Mouse (Mus musculus) c-Kit-negative CD71-positive TER-119-positive erythroid progenitor cells, embryonic 14.5 days (primary cell): ENCODE results near the gene Tm7sf3.

Experiments
- DNase-seq: peaks from one replicate; pipeline ENCODE4 v3.0.0-alpha.2; 2013; ENCODE audit warnings: low read depth, low spot score

The Tm7sf3 gene

DNA sequence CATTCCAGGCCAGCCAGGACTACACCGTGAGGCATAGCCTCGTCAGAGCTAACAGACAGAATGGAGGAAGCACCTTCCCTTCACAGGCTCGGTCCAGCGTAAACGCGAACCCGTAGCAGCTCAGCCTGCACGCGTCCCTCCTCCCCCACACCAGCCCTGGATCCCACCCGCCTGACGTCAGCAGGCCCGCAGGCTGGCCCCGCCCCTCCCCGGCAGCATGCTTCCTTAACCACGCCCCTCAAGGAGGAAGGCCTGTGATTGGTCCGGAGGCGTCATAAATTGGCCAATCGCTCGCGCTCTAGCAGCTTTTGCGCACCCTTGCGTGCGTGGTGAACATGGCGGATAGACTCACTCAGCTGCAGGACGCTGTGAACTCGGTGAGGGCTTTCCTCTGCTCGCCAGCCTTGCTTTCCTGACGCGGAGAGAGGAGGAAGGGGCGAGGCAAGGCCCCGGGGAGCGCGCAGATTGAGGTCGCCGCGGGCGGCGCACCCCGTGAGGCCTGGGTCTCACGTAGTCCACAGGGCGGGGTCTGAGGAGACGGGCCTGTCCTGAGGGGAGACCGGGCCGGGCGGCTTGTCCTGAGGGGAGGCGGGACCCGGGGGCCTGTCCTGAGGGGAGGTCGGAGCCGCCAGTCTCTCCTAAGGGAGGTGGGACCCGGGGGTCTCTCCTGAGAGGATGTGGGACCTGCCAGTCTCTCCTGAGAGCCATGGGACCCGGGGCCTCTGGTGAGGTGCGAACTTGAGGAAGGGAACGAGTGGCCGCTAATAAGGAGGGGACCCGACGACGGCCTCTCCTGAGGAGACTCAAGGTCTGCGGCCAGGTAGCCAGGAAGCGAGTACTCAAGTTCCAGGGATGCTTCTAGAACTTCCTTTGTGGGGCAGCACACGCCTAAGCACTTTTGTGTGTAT lies at the start of gene Tm7sf3, which contains the start of gene Med21:
Tm7sf3 (minus strand) TSS at position 549 of the 908 bp plus-strand sequence.
Med21 (plus strand) TSS at position 272 of the 908 bp plus-strand sequence.
- peak; percentile 96 for DNase-seq

DNA sequence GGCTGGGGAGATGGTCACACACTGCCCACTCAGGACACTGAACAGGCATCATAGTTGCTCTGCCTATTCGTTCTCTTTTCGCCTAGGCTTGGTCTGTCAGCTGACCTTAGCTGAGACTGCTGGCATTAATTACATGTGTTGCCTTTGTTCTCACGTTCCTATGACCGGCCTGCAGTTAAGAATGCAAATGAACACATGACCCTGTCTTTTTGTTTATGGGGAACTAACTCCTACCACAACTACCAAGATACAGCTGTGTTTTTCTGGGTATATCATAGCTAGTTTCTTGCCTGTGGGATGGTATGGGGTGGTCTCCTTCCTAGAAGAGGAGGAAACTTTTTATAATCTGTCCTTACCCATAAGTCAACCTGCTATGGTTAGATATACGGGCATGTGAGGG lies 46.2 kb upstream of the Tm7sf3 start:
- DNase-seq = no peak

DNA sequence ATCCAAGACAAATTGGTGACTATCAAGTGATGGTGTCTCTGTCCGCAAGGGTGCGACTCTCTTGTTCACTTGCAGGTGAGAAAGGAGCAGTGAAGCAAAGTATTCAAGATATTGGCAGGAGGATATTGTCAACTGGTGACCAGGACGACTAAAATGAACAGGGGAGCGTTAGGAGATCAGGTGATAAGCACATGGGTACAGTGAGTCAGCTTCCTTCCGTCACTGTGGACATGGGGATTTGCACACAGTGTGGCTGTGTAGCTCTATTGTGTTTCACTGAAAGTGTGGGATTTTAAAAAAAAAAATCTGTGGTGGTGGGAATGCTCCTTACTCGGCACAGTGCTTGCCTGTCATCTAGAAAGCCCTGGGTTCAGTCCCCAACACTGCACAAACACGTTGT lies 45.4 kb upstream of the Tm7sf3 start:
- DNase-seq = no peak

DNA sequence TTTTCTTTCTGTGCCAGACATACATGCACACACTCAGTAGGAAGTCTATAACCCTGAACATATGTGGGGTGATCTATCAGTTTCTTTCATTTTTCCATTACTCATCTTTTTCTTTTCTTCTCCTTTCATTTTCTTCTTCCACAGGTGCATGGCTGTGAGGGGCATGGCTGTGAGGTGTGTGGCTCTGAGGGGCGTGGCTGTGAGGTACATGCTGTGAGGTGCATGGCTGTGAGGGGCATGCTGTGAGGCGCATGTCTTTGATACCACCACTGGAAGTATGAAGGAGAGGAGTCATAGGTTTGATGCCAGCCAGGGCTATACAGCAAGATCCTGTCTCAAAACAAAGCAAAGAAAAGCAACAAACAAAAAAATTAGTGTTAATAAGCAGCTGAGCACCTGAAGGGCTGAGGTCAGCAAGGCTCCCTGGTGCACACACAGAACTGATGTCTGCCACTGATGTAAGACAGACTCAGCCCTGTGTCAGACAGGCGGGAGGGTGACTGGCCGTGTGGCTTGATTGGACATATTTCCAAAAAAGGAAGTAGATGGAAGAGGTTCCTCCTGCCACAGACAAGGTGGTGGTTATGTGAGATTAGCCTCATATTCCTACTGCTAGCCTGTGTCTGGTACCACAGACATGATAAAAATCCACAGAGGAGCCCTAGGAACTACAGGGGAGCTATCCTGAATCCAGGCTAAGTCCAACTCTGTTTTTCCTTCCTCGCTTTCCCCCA lies 44.0 kb upstream of the Tm7sf3 start:
- no peak for DNase-seq

DNA sequence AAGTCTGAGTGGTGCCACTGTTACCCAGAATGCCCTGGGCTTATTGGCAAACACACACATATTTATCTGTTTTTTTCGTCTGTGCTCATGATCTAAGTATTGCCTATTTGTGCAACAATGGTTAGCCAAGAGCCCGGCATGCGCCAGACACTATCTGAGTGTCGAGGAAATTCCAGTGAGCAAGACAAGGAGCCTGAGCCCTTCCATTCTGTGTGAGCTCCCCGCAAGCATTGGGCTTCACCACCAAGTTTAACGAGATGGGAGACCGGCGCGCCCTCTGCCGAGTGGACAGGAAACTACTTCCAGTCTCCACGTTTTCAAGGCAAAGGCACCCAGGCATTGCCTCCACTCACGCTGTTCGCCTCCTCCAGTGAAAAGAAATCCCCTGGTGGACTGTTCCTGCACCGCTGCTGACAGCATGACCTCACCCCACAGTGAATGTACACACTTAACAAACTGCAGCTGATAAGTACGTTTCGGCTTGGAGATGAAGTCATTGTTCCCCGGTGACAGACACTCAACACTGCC lies 43.2 kb upstream of the Tm7sf3 start:
- DNase-seq = no peak

DNA sequence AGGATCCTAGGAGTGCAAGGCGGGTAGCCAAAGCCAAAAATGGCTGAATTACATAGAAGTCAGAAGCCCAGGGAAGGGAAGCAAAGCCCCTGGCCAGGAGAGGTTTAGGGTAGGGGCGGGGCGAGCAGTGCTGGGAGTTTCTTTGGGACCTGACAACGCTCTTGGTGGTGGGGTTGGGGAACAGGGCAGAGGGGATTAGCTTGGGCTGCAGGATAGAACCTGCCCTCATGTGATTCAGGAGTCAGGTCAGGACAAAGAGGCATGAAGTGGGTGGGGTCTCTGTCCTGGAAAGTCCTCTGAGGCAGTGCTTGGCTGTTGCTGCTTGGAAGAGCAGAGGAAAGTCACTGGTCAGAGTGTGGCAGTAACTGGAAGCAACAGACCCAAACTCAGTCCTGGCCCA lies 41.3 kb upstream of the Tm7sf3 start:
- no peak for DNase-seq

DNA sequence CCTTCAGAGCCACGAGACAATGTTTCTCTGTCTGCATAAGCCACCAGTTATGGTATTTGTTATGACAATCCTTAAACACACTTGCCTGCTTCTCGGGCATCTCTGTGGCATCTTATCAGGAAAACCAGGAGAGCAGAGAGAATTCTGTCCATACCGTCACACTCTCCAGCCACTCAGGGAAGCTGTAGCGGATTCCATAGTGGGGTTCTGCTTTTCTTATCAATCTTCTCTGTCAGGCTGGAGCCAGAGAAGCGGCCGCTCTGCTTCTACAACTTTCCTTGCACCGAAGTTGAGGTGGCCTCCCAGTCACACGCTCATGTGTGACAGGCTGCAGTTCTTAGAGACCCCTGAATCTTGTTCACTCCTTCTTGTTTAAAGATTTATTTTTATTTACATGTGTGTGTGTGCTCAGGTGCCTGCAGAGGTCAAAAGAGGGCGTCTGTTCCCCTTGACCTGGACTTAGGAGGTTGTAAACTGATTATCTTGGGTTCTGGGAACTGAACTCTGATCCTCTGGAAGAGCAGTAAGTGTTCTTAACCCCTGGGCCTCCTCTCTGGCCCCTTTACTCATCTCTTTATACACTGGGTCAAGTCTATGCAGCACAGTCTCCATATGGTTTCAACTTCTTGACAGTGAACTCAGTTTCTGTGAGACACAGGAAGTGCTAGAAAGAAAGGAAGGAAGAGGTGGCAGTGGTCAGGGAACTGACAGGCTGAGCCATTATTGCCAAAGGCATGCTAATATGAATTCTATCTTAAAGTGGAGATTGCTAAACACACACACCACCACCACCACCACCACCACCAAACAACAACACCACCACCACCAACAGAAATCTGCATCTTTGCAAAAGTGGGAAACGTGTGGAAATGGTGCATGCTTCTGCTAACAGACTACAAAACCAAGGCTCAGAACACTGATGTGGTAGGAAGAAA lies 35.8 kb upstream of the Tm7sf3 start:
- DNase-seq = no peak

DNA sequence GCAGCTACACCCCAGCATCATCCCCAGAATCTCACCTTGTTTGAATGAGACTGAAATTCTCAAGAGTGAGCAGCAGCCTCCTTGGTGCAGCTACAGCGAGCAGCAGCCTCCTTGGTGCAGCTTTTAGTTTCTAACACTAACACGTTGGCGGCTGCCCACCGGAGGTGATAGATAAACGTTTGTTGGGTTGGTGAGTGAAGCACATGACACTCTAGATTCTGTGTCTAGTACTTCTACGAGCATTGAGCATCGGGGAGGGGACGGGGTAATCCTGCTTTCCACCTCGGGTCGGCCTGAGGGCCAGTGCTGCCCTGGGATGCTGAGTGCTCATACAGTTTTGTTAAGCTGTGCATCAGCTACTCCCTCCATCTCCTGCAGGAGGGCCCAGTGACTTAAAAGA lies 34.3 kb upstream of the Tm7sf3 start:
- no peak for DNase-seq

DNA sequence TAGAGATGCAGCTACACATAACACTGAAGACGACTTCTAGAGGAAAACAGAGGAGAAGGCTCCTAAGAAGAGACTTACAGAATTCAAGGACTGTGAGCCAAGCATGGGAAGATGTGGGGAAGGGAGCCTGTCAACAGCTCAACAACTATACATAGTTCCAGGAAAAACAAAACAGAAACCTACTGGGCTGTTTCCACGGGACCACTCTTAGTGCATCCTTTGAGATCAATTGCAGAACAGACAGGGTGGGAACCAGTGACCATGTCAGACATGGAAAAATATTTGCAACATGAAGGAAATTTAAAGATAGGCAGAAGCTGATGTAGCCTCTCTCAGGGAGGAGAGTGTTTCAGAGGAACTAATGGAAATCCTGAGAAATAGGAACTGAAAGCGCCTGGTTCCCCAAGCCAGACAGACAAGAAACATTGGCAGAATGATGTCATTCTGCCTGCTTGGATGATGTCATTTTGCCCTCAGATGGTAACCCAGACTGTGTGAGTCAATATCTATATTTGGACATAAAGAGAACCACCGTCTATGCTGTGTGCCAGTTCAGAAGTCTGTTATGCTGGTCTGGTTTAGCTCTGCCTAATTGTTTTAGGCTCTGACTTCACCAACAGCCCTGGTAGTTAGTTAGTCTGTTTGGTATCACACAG lies 32.4 kb upstream of the Tm7sf3 start:
- no peak for DNase-seq

DNA sequence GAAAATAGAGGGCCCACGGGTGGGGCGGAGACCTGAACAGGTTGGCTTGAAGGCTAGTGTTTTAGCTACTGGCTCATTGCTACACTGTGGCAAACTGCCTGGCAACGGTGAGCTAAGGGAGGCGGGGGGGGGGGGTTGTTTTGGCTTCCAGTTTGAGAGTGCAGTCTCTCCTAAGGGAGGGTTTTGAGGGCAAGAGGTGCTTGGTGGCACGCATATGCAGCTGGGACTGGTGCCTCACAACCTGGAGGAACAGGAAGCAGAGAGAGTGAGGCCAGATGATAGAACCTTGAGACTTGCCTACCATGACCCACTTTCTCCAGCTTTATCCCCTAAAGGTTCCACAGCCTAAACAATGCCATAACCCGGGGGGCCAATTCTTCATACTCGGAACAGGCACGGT lies 31.8 kb upstream of the Tm7sf3 start:
- DNase-seq = no peak

DNA sequence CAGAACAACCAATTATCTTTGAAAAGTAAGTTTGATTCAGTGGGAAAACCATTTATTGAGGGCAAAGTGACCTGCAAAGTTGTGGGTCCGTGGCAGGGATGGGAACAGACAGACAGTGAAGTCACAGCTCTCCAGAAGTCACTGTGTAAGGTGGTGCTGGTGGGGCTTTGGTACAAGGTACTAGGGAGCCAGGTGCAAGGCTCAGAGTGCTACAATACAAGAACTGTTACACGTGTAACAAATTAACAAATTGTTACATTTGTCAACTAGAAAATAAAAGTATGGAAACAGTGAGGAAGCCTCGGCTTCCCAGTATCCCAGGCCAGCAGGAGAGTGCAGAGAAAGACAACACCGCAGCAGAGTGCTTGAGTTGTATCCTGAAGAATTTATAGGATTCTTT lies 31.1 kb upstream of the Tm7sf3 start:
- no peak for DNase-seq

DNA sequence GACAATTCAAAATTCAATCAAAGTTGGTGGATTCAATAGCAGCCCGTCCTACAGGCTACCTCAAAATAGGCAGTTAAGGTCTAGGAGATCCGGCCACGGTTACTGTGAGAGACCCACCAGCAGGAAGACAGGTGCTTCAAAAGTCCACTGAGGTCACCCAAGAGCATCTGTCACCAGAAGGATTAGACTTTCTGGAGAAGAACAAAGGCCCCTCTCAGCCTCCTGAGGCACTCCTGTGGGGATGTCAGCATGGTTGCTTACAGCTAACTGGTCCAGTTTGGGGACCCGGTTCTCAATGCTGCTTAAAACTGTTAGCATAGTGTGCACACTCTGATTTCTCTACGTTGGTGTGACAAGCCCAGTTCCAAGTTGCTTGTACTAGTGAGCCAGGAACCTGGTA lies 29.5 kb upstream of the Tm7sf3 start:
- DNase-seq = no peak

DNA sequence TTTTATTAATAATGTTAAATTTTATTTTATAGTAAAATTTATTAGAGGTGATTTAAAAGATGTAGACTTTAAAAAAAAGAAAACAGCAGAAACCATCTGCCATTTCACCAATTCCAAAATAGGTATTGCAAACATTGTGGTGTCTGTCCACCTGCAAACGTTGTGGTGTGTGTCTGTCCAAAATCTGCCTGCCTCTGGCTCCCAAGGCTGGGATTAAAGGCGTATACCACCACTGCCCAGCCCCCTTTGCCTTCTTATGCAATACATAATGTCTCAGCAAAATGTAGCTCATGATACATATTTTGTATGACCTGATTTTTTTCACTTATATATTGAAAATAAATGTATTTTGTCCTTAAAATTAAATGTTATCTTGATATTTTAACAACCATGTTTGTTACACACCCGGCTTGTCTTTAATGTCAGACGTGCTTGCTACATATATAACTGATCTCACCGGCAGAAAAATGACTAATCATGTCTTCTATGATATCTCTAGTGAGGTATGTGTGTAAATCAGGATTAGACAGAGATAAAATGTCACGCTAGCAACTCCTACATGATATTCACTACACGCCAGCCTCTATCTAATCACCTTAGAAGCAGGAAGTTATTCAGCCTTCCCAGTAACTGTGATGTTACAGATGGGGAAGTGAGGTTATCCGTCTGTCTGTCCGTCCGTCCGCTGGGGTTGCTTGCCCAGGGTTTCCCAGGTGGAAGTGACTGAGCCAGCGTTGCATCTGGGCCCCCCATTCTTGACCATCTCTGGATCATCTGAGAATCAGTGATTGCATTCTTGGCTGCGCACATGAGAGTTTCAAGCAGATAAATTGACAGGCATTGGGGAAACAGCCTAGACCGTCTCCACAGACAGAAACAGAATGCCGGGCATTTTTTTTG lies 28.6 kb upstream of the Tm7sf3 start:
- no peak for DNase-seq

DNA sequence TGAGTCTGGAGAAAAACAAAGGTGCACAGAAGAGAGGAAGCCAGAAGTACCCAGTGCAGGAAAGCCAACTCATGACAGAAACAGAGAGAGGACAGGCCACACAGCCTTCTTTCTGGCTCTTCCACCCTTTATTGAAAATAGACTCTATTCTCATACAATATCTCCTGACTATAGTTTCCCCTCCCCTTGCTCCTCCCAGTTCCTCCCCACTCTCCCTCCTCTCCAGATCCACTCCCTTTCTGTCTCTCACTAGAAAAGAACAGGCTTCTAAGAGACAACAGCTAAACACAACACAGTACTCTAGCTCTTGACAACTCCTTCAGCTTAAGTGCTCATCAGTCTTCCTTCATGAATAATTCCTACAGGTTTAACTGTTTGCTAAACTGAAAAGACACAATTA lies 26.0 kb upstream of the Tm7sf3 start:
- no peak for DNase-seq

DNA sequence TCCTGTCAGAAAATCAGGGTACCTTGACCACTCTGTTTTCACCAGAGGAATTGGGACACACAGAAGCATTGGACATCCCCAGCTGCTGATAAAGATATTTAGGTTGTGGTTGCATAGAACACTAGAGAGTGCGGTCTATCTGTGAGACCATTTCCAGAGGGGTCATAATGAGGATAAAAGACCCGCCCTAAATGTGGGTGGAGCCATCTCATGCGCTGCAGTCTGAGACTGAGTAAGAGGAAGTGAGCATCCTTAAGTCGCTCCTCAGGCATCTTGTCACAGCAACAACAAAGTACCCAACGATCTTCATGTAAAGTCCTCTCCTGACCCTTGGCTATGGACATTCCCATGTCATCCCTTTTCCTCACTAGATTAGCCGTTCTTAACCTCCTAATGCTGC lies 24.2 kb upstream of the Tm7sf3 start:
- DNase-seq = no peak

DNA sequence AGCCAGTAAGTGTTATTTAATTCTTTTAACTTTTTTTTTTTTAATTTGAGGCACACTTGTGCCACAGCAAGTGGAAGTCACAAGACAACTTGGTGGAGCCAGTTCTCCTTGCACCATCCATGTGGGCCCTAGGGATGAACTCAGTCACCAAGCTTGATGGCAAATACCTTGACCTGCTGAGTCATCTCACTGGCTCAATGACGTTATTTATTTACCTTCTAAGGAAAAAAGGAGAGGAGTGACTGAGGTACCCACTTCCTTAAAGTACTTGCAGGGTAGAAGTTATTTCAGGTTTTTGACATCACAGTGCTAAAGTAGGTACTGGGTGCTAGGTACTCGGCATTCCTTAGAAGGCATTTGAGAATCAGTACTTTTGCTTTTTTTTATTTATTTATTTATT lies 22.8 kb upstream of the Tm7sf3 start:
- DNase-seq = no peak

DNA sequence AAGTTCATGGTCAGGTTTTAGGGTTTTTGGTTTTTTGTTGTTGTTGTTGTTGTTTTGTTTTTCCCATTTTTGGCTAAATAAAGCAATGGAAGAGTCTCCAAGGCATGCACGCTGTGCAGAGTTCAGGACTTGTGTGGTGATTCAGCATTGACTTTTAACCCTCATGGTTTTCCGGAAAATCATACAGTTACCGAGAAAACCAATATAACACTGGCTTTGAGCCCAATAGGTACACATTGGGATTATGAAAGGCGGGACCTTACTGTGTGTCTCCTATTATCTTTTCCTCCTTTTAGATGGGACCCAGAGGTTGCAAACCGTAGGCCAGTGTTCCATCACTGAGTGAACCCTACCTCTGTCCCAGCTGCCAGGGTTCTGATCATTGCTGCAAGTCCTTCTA lies 22.3 kb upstream of the Tm7sf3 start:
- no peak for DNase-seq

DNA sequence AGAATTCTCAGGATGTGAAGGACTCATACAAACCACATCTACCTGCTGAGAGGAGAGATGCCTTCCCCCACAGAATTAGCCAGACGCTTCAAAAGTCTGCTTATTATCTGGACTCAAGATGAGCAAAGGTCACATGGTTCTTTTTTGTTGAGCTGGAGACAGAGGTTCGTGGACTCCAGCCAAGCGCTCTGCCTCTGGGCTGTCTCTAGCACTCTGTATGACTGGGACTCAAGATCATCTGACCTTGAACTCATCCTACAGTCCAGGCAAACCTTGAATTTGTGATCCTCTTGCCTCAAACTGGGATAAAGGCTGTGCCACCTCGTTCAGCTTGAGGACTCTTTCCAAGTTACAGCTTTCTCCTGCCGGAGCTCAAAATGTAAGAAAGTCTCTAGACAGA lies 21.5 kb upstream of the Tm7sf3 start:
- DNase-seq = no peak

DNA sequence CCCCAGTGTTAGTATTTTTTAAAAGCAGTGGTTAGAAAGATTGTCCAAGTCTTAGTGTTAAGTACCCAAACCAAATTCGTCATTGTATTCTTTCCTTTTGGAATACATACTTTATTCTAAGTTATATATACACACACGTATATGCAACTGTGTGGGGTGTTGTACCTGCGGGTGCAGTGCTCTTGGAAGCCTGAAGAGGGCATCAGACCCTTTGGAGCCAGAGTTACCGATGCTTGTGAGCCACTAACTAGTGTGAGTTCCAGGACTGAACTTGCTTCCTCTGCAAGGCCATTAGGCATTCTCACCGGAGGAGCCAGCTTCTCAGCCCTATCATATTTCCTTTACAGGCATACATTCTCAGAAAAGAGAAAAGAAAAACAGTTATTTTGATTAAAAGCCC lies 20.1 kb upstream of the Tm7sf3 start:
- DNase-seq = no peak

DNA sequence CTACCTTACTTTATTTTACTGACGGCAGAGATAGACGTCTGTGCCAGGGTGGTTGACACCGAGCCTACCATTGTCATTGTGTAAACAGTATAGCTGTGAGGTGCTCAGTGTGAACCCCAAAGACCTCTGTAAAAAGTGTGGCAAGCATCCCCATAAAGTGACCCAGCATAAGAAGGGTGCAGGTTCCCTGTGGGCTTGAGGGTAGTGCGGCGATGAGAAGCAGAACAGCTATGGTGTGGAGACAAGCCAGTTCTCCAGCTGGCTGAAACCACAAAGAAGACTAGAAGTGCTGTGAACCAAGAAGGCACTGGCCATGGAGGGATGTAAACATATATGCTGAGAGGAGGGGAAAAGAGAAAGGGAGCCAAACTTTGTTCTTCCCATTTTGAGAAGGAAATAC lies 19.0 kb upstream of the Tm7sf3 start:
- DNase-seq = no peak
